Mouse (Mus musculus) ES-Bruce4 (cell line): Measurements from ENCODE around the gene Tmem38a. TPM values are rescaled to one million over a fixed set of nuclear protein-coding genes. Genes with fewer than 3 reads are reported as not detected.

Source experiments
- H3K27ac ChIP-seq: 2 replicates; pipeline ENCODE4 v1.5.1; 2012; ENCODE audit warnings: low read length, inconsistent platforms; ENCODE audit not compliant: insufficient read depth
- H3K27me3 ChIP-seq: 2 replicates; pipeline ENCODE4 v1.6.1; 2012; ENCODE audit warnings: mild to moderate bottlenecking, low read length, inconsistent platforms; ENCODE audit not compliant: control insufficient read depth, poor library complexity, insufficient read depth, severe bottlenecking
- H3K36me3 ChIP-seq: 2 replicates; pipeline ENCODE4 v1.6.1; 2012; ENCODE audit warnings: inconsistent platforms, mild to moderate bottlenecking, low read length, moderate library complexity; ENCODE audit not compliant: control insufficient read depth, poor library complexity, insufficient read depth, severe bottlenecking
- H3K4me1 ChIP-seq: one replicate; pipeline ENCODE4 v1.8.1; 2011; ENCODE audit warnings: low read length; ENCODE audit not compliant: control insufficient read depth, insufficient read depth
- H3K4me3 ChIP-seq: 2 replicates; pipeline ENCODE4 v1.5.1; 2011; ENCODE audit warnings: low read depth, mild to moderate bottlenecking, low read length
- H3K9ac ChIP-seq: 2 replicates; pipeline ENCODE4 v1.6.1; 2012; ENCODE audit warnings: low read depth, mild to moderate bottlenecking, inconsistent platforms; ENCODE audit not compliant: poor library complexity, severe bottlenecking
- H3K9me3 ChIP-seq: replicated peaks from 2 replicates; pipeline ENCODE4 v1.6.1; 2012; ENCODE audit warnings: mild to moderate bottlenecking, low read length, inconsistent platforms; ENCODE audit not compliant: control insufficient read depth, poor library complexity, insufficient read depth, severe bottlenecking
- CTCF ChIP-seq: IDR thresholded peaks from one replicate; pipeline ENCODE4 v1.8.1; 2011; ENCODE audit warnings: low read depth, low read length
- EP300 ChIP-seq: IDR thresholded peaks from 2 replicates; pipeline ENCODE4 v1.6.1; 2011; ENCODE audit warnings: low read depth, low read length; ENCODE audit not compliant: insufficient read depth
- POLR2A ChIP-seq: IDR thresholded peaks from one replicate; pipeline ENCODE4 v1.8.1; 2011; ENCODE audit warnings: low read length; ENCODE audit not compliant: insufficient read depth
- polyA plus RNA-seq: library from polyadenylated mRNA; stranded (reverse); fragments of >200 nt; gene quantifications from 2 replicates; pipeline ENCODE4 v1.2.4, GENCODE M21; 2011; ENCODE audit warnings: low read depth; ENCODE audit not compliant: missing spikeins, insufficient read depth, insufficient read length

The Tmem38a gene
- polyA plus RNA-seq, 1 experiment = 12.2 TPM

GRCm38 (mm10) chr8:72579374-72579773 is 7.5 kb downstream of the Tmem38a start:
- no peak for TF ChIP-seq EP300
- TF ChIP-seq CTCF = peak; percentile 42
- H3K27ac ChIP-seq = no peak overlapping the region
- no peak overlapping the region for H3K9ac ChIP-seq
- H3K4me1 ChIP-seq = no peaks in the 10 kb centered on the region
- H3K36me3 ChIP-seq = no peaks in the 10 kb centered on the region
- no peak overlapping the region for H3K4me3 ChIP-seq
- H3K9me3 ChIP-seq = no peaks in the 10 kb centered on the region
- no peaks in the 10 kb centered on the region for H3K27me3 ChIP-seq

- Histone ChIP-seq H3K27me3 (no peaks in the 10 kb centered on the region), H3K4me3 (no peak overlapping the region), H3K4me1 (no peaks in the 10 kb centered on the region), H3K9ac (no peak overlapping the region), H3K9me3 (no peaks in the 10 kb centered on the region), H3K27ac (no peak overlapping the region), H3K36me3 (no peaks in the 10 kb centered on the region)
- TF ChIP-seq EP300 = no peak
- TF ChIP-seq CTCF = no peak
- no peak for TF ChIP-seq POLR2A
Measured at GRCm38 (mm10) chr8:72583056-72583771, 11.4 kb downstream of the Tmem38a start.

GRCm38 (mm10) chr8:72584390-72584789 is 12.5 kb downstream of the Tmem38a start:
- no peaks in the 10 kb centered on the region for H3K4me1 ChIP-seq
- TF ChIP-seq EP300 (no peak), POLR2A (no peak), CTCF (no peak)
- no peak overlapping the region for H3K9ac ChIP-seq
- H3K27me3 ChIP-seq = no peaks in the 10 kb centered on the region
- no peaks in the 10 kb centered on the region for H3K9me3 ChIP-seq
- H3K36me3 ChIP-seq = no peaks in the 10 kb centered on the region
- no peak overlapping the region for H3K27ac ChIP-seq
- H3K4me3 ChIP-seq = no peak overlapping the region

DNA sequence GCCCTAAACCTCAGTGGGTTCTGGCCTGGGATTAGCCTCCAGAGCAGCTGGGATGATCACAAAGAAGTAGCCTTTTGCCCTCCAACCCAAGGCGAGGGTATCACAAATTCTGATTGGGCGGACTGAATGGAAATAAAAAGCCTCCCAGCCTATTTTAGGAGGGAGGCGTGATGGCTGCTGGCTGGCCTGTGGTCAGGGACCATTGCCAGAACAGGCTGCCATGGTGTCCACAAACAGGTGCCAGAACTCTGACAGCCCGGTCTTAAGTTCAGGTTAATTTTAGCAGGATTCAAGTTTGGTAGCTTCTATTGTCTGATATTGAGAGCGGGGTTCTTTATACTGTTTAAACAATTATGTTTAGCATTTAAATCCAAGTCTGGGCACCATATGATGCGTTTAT is 16.0 kb downstream of the Tmem38a start:
- Histone ChIP-seq H3K27me3 (no peaks in the 10 kb centered on the region), H3K9me3 (no peaks in the 10 kb centered on the region), H3K9ac (no peak overlapping the region), H3K36me3 (no peaks in the 10 kb centered on the region), H3K4me1 (no peaks in the 10 kb centered on the region), H3K27ac (no peak overlapping the region), H3K4me3 (no peak overlapping the region)
- TF ChIP-seq EP300 (no peak), POLR2A (no peak), CTCF (no peak)

DNA sequence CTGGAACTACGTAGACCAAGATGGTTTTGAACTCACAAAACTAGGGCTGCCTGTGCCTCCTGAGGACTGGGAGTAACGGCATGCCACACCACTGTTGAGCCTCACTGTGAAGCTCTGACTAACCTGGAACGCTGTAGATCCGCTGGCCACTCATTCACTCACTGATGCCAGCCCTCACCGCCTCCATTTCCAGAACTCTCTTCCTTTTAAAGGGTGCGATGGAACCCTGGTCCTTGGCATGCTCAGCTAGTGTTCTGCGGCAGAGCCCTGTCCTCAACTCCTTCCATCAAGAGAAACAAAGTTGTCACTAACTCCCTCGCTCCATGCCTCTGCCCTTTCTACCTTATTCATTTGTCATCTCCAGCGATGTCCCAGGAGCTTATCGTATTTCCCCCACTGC is 17.0 kb downstream of the Tmem38a start:
- TF ChIP-seq CTCF (no peak), POLR2A (no peak), EP300 (no peak)
- Histone ChIP-seq H3K4me1 (no peaks in the 10 kb centered on the region), H3K27ac (no peak overlapping the region), H3K9me3 (no peaks in the 10 kb centered on the region), H3K4me3 (no peak overlapping the region), H3K9ac (no peak overlapping the region), H3K36me3 (no peaks in the 10 kb centered on the region), H3K27me3 (no peaks in the 10 kb centered on the region)

- H3K27ac ChIP-seq = no peak overlapping the region
- no peak overlapping the region for H3K9ac ChIP-seq
- H3K4me1 ChIP-seq = no peaks in the 10 kb centered on the region
- no peaks in the 10 kb centered on the region for H3K9me3 ChIP-seq
- H3K36me3 ChIP-seq = no peaks in the 10 kb centered on the region
- no peak for TF ChIP-seq EP300
- no peak overlapping the region for H3K4me3 ChIP-seq
- no peaks in the 10 kb centered on the region for H3K27me3 ChIP-seq
Measured at GRCm38 (mm10) chr8:72589286-72589685, 17.4 kb downstream of the Tmem38a start.
